Mouse (Mus musculus) small intestine, adult 2 months (tissue): Measurements from ENCODE around the gene Aldh9a1. TPM values are rescaled to one million over a fixed set of nuclear protein-coding genes. Genes with fewer than 3 reads are reported as not detected.

Source experiments
- H3K27ac ChIP-seq: fragments of 200-500 bp; 2 replicates; pipeline ENCODE4 v1.5.1; 2012; ENCODE audit warnings: low read depth, low read length, control low read depth, inconsistent platforms; ENCODE audit not compliant: insufficient read depth
- H3K27me3 ChIP-seq: fragments of 200-500 bp; 2 replicates; pipeline ENCODE4 v1.6.1; 2012; ENCODE audit warnings: mild to moderate bottlenecking, moderate library complexity, low read length, inconsistent platforms; ENCODE audit not compliant: control insufficient read depth, insufficient read depth
- H3K36me3 ChIP-seq: fragments of 200-500 bp; 2 replicates; pipeline ENCODE4 v1.6.1; 2012; ENCODE audit warnings: mild to moderate bottlenecking, low read length, control low read depth, inconsistent platforms; ENCODE audit not compliant: control insufficient read depth, insufficient read depth
- H3K4me1 ChIP-seq: fragments of 200-500 bp; 2 replicates; pipeline ENCODE4 v1.6.1; 2012; ENCODE audit warnings: low read length, inconsistent platforms, mixed read lengths; ENCODE audit not compliant: control insufficient read depth, insufficient read depth, insufficient read length
- H3K4me3 ChIP-seq: fragments of 200-500 bp; 2 replicates; pipeline ENCODE4 v1.5.1; 2012; ENCODE audit warnings: low read depth, mild to moderate bottlenecking, control low read depth, inconsistent platforms, low read length, moderate library complexity
- CTCF ChIP-seq: fragments of 200-500 bp; IDR thresholded peaks from 2 replicates; pipeline ENCODE4 v1.5.1; 2012; ENCODE audit warnings: low read depth, mild to moderate bottlenecking, control low read depth, inconsistent platforms, low read length, moderate library complexity, mixed read lengths; ENCODE audit not compliant: insufficient replicate concordance, insufficient read length; ENCODE audit errors: extremely low read depth
- POLR2A ChIP-seq: fragments of 200-500 bp; IDR thresholded peaks from 2 replicates; pipeline ENCODE4 v1.6.1; 2012; ENCODE audit warnings: low read depth, mild to moderate bottlenecking, control low read depth, inconsistent platforms, low read length, moderate library complexity
- WGBS: fragments of 180-500 bp; shearing (Covaris S2); methylation state at CpG from one replicate; pipeline ENCODE4 v1.1.7; 2018; 5-methylcytosine and 5-hydroxymethylcytosine counted together
- polyA plus RNA-seq: library from polyadenylated mRNA; depleted of rRNA; stranded (reverse); fragments of >200 nt; gene quantifications from 2 replicates; pipeline ENCODE4 v1.2.3, GENCODE M21; 2012

Gene Aldh9a1
- polyA plus RNA-seq, 1 experiment = 112 TPM

- no peak overlapping the region for H3K27ac ChIP-seq
- H3K4me3 ChIP-seq = no peak overlapping the region
- 80% methylated on average over 4 of the region's 4 CpGs for WGBS
- TF ChIP-seq POLR2A (no peak), CTCF (no peak)
- no peaks in the 10 kb centered on the region for H3K27me3 ChIP-seq
- peaks cover 70% of the 10 kb centered on the region for H3K36me3 ChIP-seq
- peaks cover 5% of the 10 kb centered on the region; the same call in 1 of the 2 replicates for H3K4me1 ChIP-seq
Measured at GRCm38 (mm10) chr1:167368018-167368417, 18.2 kb downstream of the Aldh9a1 start.

- H3K4me1 ChIP-seq = peaks cover 5% of the 10 kb centered on the region; the same call in 1 of the 2 replicates
- no peaks in the 10 kb centered on the region for H3K27me3 ChIP-seq
- 51% methylated on average over 7 of the region's 7 CpGs for WGBS
- H3K27ac ChIP-seq = no peak overlapping the region
- peaks cover 71% of the 10 kb centered on the region for H3K36me3 ChIP-seq
- H3K4me3 ChIP-seq = no peak overlapping the region
- TF ChIP-seq CTCF = no peak
- no peak for TF ChIP-seq POLR2A
Measured at GRCm38 (mm10) chr1:167368513-167368912, 18.7 kb downstream of the Aldh9a1 start.

- no peak overlapping the region for H3K27ac ChIP-seq
- no peaks in the 10 kb centered on the region for H3K27me3 ChIP-seq
- H3K4me3 ChIP-seq = no peak overlapping the region
- peaks cover 68% of the 10 kb centered on the region for H3K36me3 ChIP-seq
- TF ChIP-seq POLR2A (no peak), CTCF (peak; percentile 99)
- peaks cover 13% of the 10 kb centered on the region; the same call in 1 of the 2 replicates for H3K4me1 ChIP-seq
- 8% methylated on average over 7 of the region's 7 CpGs for WGBS
Measured at GRCm38 (mm10) chr1:167369905-167370304, 20.1 kb downstream of the Aldh9a1 start.

GRCm38 (mm10) chr1:167372739-167373138 is 22.9 kb downstream of the Aldh9a1 start:
- H3K36me3 ChIP-seq = peaks cover 64% of the 10 kb centered on the region
- 93% methylated on average over 7 of the region's 7 CpGs for WGBS
- no peak overlapping the region for H3K27ac ChIP-seq

GRCm38 (mm10) chr1:167374003-167374784 is 24.4 kb downstream of the Aldh9a1 start:
- Histone ChIP-seq H3K27ac (peak overlapping the region; percentile 86), H3K4me1 (peaks cover 33% of the 10 kb centered on the region; the same call in 1 of the 2 replicates), H3K4me3 (peak overlapping the region; percentile 26), H3K27me3 (no peaks in the 10 kb centered on the region), H3K36me3 (peaks cover 56% of the 10 kb centered on the region)
- 20% methylated on average over 15 of the region's 15 CpGs for WGBS
- no peak for TF ChIP-seq POLR2A
- no peak for TF ChIP-seq CTCF

More at GRCm38 (mm10) chr1:167372739-167373138, 22.9 kb downstream of the Aldh9a1 start:
- no peak for TF ChIP-seq POLR2A
- TF ChIP-seq CTCF = no peak
- Histone ChIP-seq H3K4me1 (peaks cover 29% of the 10 kb centered on the region; the same call in 1 of the 2 replicates), H3K27me3 (no peaks in the 10 kb centered on the region), H3K4me3 (no peak overlapping the region)

GRCm38 (mm10) chr1:167374942-167375341 is 25.2 kb downstream of the Aldh9a1 start:
- peak overlapping the region; percentile 26 for H3K4me3 ChIP-seq
- H3K36me3 ChIP-seq = peaks cover 52% of the 10 kb centered on the region
- 25% methylated on average over 2 of the region's 2 CpGs for WGBS
- no peak for TF ChIP-seq CTCF
- TF ChIP-seq POLR2A = no peak
- no peaks in the 10 kb centered on the region for H3K27me3 ChIP-seq
- H3K27ac ChIP-seq = peak overlapping the region; percentile 86
- peaks cover 38% of the 10 kb centered on the region for H3K4me1 ChIP-seq

GRCm38 (mm10) chr1:167378019-167378418 is 28.2 kb downstream of the Aldh9a1 start:
- Histone ChIP-seq H3K36me3 (peaks cover 34% of the 10 kb centered on the region), H3K27ac (peak overlapping the region; percentile 98), H3K4me1 (peaks cover 60% of the 10 kb centered on the region), H3K27me3 (no peaks in the 10 kb centered on the region), H3K4me3 (no peak overlapping the region)
- WGBS = 26% methylated on average over 6 of the region's 6 CpGs
- TF ChIP-seq POLR2A = no peak
- TF ChIP-seq CTCF = no peak

- Histone ChIP-seq H3K4me3 (no peak overlapping the region), H3K27me3 (no peaks in the 10 kb centered on the region), H3K36me3 (peaks cover 22% of the 10 kb centered on the region), H3K4me1 (peaks cover 61% of the 10 kb centered on the region), H3K27ac (peak overlapping the region; percentile 9; the same call in 1 of the 2 replicates)
- WGBS = 87% methylated on average over 5 of the region's 5 CpGs
- TF ChIP-seq CTCF = no peak
- TF ChIP-seq POLR2A = no peak
Measured at GRCm38 (mm10) chr1:167379751-167380150, 30.0 kb downstream of the Aldh9a1 start.
